Mouse (Mus musculus) brown adipose tissue, adult 24 weeks (tissue): ENCODE data around the gene Cenps. TPM values are rescaled to one million over a fixed set of nuclear protein-coding genes. Genes with fewer than 3 reads are reported as not detected.
A peak's percentile ranks its signal among the peaks of the same experiment; 100 is the strongest.
"Not testable (repeated sequence)": the region's sequence is repeated elsewhere in the genome, so short reads cannot be mapped to it uniquely, and the experiment has no call there.

ENCODE experiments used
- H3K27ac ChIP-seq: fragments of 200-500 bp; replicated peaks from 2 replicates; pipeline ENCODE4 v1.5.1; 2012; ENCODE audit warnings: low read depth, mild to moderate bottlenecking, low read length
- H3K4me1 ChIP-seq: fragments of 200-500 bp; 2 replicates; pipeline ENCODE4 v1.6.1; 2012; ENCODE audit warnings: low read length, mixed read lengths; ENCODE audit not compliant: control insufficient read depth, insufficient read depth, insufficient read length
- H3K4me3 ChIP-seq: fragments of 200-500 bp; 2 replicates; pipeline ENCODE4 v1.5.1; 2012; ENCODE audit warnings: low read depth, mild to moderate bottlenecking, low read length, moderate library complexity; ENCODE audit not compliant: insufficient read depth
- polyA plus RNA-seq: library from polyadenylated mRNA; stranded (reverse); fragments of >200 nt; gene quantifications from 2 replicates; pipeline ENCODE4 v1.2.4, GENCODE M21; 2012; ENCODE audit not compliant: missing spikeins, insufficient read depth, insufficient read length

Cenps gene
- not detected in 2 replicates for polyA plus RNA-seq

GRCm38 (mm10) chr4:149136982-149137770 lies at the start of gene Cenps:
Gene Cenps, minus strand, starts transcription at chr4:149137629.
- H3K27ac ChIP-seq, result no peak within 1 kb of the TSS
- H3K4me3 ChIP-seq, result peak within 1 kb of the TSS; percentile 90
- H3K4me1 ChIP-seq, result no peaks in the 10 kb centered on the region

- Histone ChIP-seq H3K4me1 (peaks cover 8% of the 10 kb centered on the region), H3K4me3 (no peak overlapping the region), H3K27ac (peak overlapping the region; percentile 49; the same call in 1 of the 2 replicates)
These were observed 45.3 kb upstream of the Cenps start for GRCm38 (mm10) chr4:149182755-149183154.

- Histone ChIP-seq H3K27ac (peak overlapping the region; percentile 49), H3K4me3 (no peak overlapping the region), H3K4me1 (peaks cover 8% of the 10 kb centered on the region)
These were observed 44.8 kb upstream of the Cenps start for GRCm38 (mm10) chr4:149182192-149182591.

GRCm38 (mm10) chr4:149179573-149179972 lies 42.1 kb upstream of the Cenps start:
- peaks cover 8% of the 10 kb centered on the region for H3K4me1 ChIP-seq
- peak overlapping the region; percentile 76 for H3K27ac ChIP-seq
- no peak overlapping the region for H3K4me3 ChIP-seq

GRCm38 (mm10) chr4:149179160-149179559 lies 41.7 kb upstream of the Cenps start:
- Histone ChIP-seq H3K4me1 (peaks cover 8% of the 10 kb centered on the region), H3K4me3 (no peak overlapping the region), H3K27ac (peak overlapping the region; percentile 76)

GRCm38 (mm10) chr4:149178328-149178727 lies 40.9 kb upstream of the Cenps start:
- H3K4me3 ChIP-seq, result no peak overlapping the region
- peaks cover 15% of the 10 kb centered on the region for H3K4me1 ChIP-seq
- no peak overlapping the region for H3K27ac ChIP-seq

GRCm38 (mm10) chr4:149177046-149177445 lies 39.6 kb upstream of the Cenps start:
- H3K4me1 ChIP-seq, result peaks cover 20% of the 10 kb centered on the region
- no peak overlapping the region for H3K4me3 ChIP-seq
- H3K27ac ChIP-seq, result no peak overlapping the region

- H3K4me1 ChIP-seq, result peaks cover 18% of the 10 kb centered on the region
- no peak overlapping the region for H3K4me3 ChIP-seq
- H3K27ac ChIP-seq, result no peak overlapping the region
These were observed 39.2 kb upstream of the Cenps start for GRCm38 (mm10) chr4:149176645-149177044.

- H3K4me1 ChIP-seq, result peaks cover 14% of the 10 kb centered on the region
- peak overlapping the region; percentile 84 for H3K27ac ChIP-seq
- H3K4me3 ChIP-seq, result no peak overlapping the region
These were observed 36.2 kb upstream of the Cenps start for GRCm38 (mm10) chr4:149173661-149174060.

GRCm38 (mm10) chr4:149172666-149173065 lies 35.2 kb upstream of the Cenps start:
- no peak overlapping the region for H3K4me3 ChIP-seq
- H3K4me1 ChIP-seq, result peaks cover 14% of the 10 kb centered on the region
- 0 out of 2 replicates have a peak overlapping the region, but pooled peaks have one; percentile 84 for H3K27ac ChIP-seq

- Histone ChIP-seq H3K4me1 (peaks cover 14% of the 10 kb centered on the region), H3K27ac (no peak overlapping the region), H3K4me3 (no peak overlapping the region)
These were observed 34.7 kb upstream of the Cenps start for GRCm38 (mm10) chr4:149172083-149172482.

GRCm38 (mm10) chr4:149171581-149171981 lies 34.2 kb upstream of the Cenps start:
- H3K4me3 ChIP-seq, result no peak overlapping the region
- H3K27ac ChIP-seq, result peak overlapping the region; percentile 86
- H3K4me1 ChIP-seq, result peaks cover 14% of the 10 kb centered on the region

- H3K27ac ChIP-seq, result peak overlapping the region; percentile 43
These were observed 33.0 kb upstream of the Cenps start for GRCm38 (mm10) chr4:149170394-149170931.

GRCm38 (mm10) chr4:149169926-149170325 lies 32.5 kb upstream of the Cenps start:
- not testable (repeated sequence) for H3K4me3 ChIP-seq
- Histone ChIP-seq H3K4me1 (peaks cover 14% of the 10 kb centered on the region), H3K27ac (peak overlapping the region; percentile 43)

More at GRCm38 (mm10) chr4:149170394-149170931, 33.0 kb upstream of the Cenps start:
- no peak overlapping the region for H3K4me3 ChIP-seq
- H3K4me1 ChIP-seq, result peaks cover 14% of the 10 kb centered on the region

GRCm38 (mm10) chr4:149168016-149168415 lies 30.6 kb upstream of the Cenps start:
- no peak overlapping the region for H3K4me3 ChIP-seq
- no peak overlapping the region for H3K27ac ChIP-seq
- H3K4me1 ChIP-seq, result peaks cover 7% of the 10 kb centered on the region
